Mouse (Mus musculus): Measurements from ENCODE around the gene Ankar. TPM values are rescaled to one million over a fixed set of nuclear protein-coding genes. Genes with fewer than 3 reads are reported as not detected.

Ankar gene
- polyA plus RNA-seq, 1 experiment from 2014 or later, result not detected

DNA sequence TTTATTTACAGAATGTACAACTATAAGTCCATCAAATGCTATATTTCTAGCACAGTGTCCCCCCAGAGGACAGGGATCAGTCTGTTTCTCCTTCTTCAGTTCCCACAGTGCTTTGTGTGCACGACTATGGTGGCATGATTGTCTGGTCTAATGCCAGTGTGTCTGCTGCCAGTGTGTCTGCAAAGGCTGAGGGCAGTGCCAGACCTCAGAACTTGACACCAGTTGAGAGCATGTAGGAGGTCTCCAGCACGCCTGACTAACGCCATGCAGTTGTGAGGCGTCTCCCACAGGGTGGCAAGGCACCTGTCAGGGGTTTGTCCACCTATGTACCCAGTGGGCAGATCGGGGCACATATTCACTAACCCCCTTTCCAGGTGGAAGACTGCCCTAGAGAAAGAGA, 99.6 kb downstream of the Ankar start:
- Histone ChIP-seq H3K4me1 (no peaks in the 10 kb centered on the region), H3K36me3 (peaks cover 75% of the 10 kb centered on the region), H3K4me3 (no peak overlapping the region), H3K27me3 (ENCODE audit: low read depth, poor library complexity, severe bottlenecking) (no peaks in the 10 kb centered on the region), H3K27ac (replicated peaks) (no peak overlapping the region), H3K9me3 (replicated peaks) (no peaks in the 10 kb centered on the region)
- no peak for DNase-seq (ENCODE audit: low spot score)
- 93% methylated on average over 5 of the region's 5 CpGs for WGBS

DNA sequence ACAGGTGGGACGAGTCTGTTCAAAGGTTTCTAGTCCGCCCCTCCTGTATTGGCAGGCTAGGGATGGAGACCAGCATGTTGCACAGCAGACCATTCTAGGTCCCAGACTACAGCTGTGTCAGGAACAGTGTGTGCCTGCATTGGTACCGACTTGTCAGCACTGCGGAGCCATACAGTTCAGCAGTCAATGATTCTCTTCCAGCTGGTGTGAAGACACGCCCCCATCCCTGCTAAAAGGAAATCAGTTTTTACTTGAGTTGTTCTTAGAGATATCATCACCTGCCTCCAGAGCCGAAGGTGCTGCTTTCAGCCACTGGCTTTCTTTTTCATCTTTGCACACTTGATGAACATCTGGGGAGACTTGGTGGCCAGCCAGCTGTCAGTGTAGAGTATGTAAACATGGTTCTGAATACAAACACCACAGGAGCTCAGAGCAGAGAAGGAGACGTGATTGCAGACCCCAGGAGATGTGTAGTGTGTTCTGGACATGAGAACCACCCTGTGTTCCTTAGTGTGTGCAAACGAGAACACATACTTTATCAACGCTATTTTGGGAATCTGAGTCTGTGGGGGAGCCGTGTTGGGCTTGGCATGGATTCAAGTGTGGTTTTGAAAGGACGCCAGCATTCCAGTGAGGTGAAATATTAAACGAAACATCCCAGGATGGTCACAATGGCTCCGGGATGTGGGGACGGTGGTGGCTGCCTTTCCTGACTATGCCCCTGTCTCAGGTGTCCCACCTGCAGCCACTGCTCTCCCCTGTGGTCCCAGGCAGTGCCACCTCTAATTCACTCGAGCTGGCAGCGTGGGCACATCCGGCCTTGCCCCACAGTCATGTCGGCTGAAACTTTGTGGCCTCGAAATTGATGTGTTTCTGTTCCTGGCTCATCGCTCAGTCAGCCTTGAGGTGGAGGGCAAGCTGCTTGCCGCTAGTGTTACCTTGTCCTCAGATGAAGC, 101.0 kb downstream of the Ankar start:
- no peaks in the 10 kb centered on the region for H3K9me3 ChIP-seq (replicated peaks)
- no peak for DNase-seq (ENCODE audit: low spot score)
- WGBS, result 88% methylated on average over 21 of the region's 21 CpGs
- H3K36me3 ChIP-seq, result peaks cover 80% of the 10 kb centered on the region
- H3K4me3 ChIP-seq, result no peak overlapping the region
- no peak overlapping the region for H3K27ac ChIP-seq (replicated peaks)
- no peaks in the 10 kb centered on the region for H3K27me3 ChIP-seq (ENCODE audit: low read depth, poor library complexity, severe bottlenecking)
- no peaks in the 10 kb centered on the region for H3K4me1 ChIP-seq

DNA sequence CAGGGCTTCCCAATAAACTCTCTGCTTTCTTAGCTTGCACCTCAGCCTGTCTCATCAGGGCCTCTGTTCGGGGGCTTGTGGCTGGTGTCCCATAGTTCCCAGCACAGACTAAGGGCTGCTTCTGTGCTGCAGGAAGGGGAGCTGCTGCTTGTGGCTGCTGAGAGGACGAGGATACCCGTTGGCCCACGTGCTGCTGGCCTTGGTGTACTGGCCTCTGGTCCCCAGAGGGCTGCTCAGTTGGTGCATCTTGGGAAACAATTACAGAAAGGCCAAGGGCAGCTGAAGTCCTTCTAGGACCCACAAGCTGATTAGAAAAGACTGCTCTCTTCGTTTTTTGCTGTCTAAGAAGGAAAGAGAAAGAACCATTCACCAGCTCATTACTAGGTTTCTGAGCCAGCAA, 104.1 kb downstream of the Ankar start:
- H3K4me1 ChIP-seq, result no peaks in the 10 kb centered on the region
- H3K27me3 ChIP-seq (ENCODE audit: low read depth, poor library complexity, severe bottlenecking), result no peaks in the 10 kb centered on the region
- peaks cover 91% of the 10 kb centered on the region for H3K36me3 ChIP-seq
- no peaks in the 10 kb centered on the region for H3K9me3 ChIP-seq (replicated peaks)
- no peak overlapping the region for H3K4me3 ChIP-seq
- H3K27ac ChIP-seq (replicated peaks), result no peak overlapping the region
- 80% methylated on average over 5 of the region's 5 CpGs for WGBS
- no peak for DNase-seq (ENCODE audit: low spot score)

DNA sequence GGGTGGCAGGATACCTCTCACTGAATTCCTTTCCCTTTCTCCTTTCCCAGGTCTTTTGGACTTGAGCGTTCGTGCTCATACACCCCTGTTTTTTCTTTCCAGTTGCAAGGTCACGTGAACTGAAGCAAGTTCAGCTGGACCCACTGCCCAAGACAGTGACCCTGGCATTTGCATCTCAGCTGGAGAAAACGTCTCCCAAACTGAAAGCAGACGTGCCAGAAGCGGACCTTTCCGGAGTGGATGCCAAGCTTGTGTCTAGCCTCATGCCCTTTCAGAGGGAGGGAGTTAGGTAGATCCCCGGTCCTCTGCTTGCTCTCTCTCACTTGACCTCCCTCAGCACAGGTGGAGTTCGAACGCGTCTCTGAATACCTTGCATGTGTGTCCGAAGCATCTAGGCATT, 104.7 kb downstream of the Ankar start:
- H3K4me1 ChIP-seq, result no peaks in the 10 kb centered on the region
- H3K27ac ChIP-seq (replicated peaks), result no peak overlapping the region
- no peaks in the 10 kb centered on the region for H3K27me3 ChIP-seq (ENCODE audit: low read depth, poor library complexity, severe bottlenecking)
- H3K9me3 ChIP-seq (replicated peaks), result no peaks in the 10 kb centered on the region
- H3K36me3 ChIP-seq, result peaks cover 91% of the 10 kb centered on the region
- no peak overlapping the region for H3K4me3 ChIP-seq
- 90% methylated on average over 12 of the region's 12 CpGs for WGBS
- DNase-seq (ENCODE audit: low spot score), result no peak

DNA sequence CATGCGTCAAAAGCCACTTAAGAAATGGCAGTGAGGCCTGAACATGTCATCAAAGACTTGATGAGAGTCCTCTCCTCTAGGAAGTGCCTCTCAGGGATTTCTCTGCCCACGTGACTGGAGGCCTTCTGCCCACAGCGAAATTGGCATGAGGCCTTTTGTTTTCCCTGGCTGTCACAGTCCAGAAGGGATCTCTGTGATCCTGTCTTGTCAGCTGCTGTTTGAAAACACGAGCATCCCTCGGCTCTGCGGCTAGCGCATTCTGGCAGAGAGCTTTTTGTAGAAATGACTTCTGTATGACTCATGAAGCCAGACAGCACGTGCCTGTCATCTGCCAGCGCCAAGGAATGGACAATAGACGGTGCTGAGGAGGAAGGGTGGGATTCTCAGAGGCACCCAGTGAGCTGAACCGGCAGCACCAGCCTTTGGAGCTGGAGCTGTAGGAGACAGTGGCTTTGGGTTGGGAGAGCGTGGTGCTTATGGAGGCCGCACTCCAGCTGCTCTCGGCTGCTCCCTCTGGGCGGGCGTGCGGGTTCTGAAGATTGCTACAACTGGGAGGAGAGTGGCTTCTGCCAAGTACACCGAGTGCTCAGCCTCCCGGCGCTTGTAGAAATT, 106.9 kb downstream of the Ankar start:
- H3K36me3 ChIP-seq, result peaks cover 82% of the 10 kb centered on the region
- no peak for DNase-seq (ENCODE audit: low spot score)
- H3K4me1 ChIP-seq, result no peaks in the 10 kb centered on the region
- no peak overlapping the region for H3K27ac ChIP-seq (replicated peaks)
- 89% methylated on average over 20 of the region's 20 CpGs for WGBS
- H3K27me3 ChIP-seq (ENCODE audit: low read depth, poor library complexity, severe bottlenecking), result no peaks in the 10 kb centered on the region
- H3K4me3 ChIP-seq, result no peak overlapping the region
- H3K9me3 ChIP-seq (replicated peaks), result no peaks in the 10 kb centered on the region

Other genes starting within 250 kb of the Ankar start
- gene March4, start 163.6 kb downstream of the Ankar start, polyA plus RNA-seq (2016; fragmentation: Nextera tagmentation; extraction: Ambion mirVana), result 0.22 and 0.55 TPM in 2 replicates
- 28.5 and 32.8 TPM in 2 replicates for gene Smarcal1, start 117.3 kb downstream of the Ankar start, polyA plus RNA-seq (2016; fragmentation: Nextera tagmentation; extraction: Ambion mirVana)
- 1,262 and 1,429 TPM in 2 replicates for gene Rpl37a, start 10.7 kb upstream of the Ankar start, polyA plus RNA-seq (2016; fragmentation: Nextera tagmentation; extraction: Ambion mirVana)
- 585 and 600 TPM in 2 replicates for gene Igfbp2, start 123.9 kb upstream of the Ankar start, polyA plus RNA-seq (2016; fragmentation: Nextera tagmentation; extraction: Ambion mirVana)
- 48.2 and 49.9 TPM in 2 replicates for gene Igfbp5, start 174.3 kb upstream of the Ankar start, polyA plus RNA-seq (2016; fragmentation: Nextera tagmentation; extraction: Ambion mirVana)